Mouse (Mus musculus) fibroblast of lung, adult 2 months (primary cell): ENCODE data around the gene Siglecf.

ENCODE experiments used
- DNase-seq: peaks from one replicate; pipeline ENCODE4 v3.0.0-alpha.2; 2011; ENCODE audit warnings: low read depth

Gene Siglecf

DNA sequence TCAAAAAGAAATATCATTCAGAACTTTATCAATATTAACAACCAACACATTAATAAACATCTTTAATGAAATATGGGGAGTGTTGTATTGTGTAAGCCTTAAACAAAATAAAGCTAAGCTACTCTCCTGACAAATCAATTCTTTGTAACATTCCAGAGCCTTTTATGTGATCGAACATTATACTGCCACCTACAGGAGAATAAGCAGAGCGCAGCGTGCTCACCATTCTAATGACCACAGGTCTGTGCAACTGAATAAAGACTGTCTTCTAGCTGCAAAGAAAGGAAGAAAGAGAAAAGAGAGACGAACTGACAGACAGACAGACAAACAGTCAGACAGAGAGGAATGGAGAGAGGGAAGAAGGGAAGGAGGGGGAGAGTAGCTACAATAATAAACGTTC lies 27.1 kb downstream of the Siglecf start:
- DNase-seq = peak; percentile 33

DNA sequence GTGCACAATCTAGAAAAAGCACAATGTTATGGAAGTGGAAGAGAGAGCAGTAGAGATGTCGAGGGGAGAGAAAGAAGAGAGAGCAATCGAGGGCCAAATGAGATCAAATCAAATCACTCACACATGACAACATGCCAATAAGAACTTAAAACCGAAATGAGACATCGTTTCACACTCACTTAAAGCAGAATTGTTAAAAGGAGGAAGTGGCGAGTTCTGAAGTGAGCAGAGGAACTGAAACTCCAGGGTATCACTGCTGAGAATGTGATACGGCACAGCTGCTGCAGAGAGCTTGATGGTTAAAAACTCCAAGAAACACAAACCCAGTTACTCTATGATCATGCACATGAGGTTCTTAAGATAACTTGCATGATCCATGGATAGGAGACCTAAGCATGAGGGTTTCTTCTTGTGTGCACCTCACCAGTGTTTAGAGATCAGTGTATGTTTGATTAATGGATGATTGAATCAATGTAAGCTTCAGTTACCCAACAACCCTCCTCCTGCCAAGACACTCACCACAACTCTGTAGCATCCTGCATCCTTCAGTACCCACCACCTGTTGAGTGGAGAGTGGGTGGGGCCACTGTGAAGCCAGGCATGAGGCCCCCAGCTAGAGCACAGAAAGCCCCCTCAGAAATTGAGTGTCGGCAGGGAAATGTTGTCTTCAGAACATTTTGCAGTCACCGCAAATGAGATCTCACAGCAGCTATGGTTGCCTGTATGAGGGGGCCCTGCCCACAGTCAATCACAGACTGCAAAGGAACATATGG lies 41.4 kb downstream of the Siglecf start:
- DNase-seq = no peak

DNA sequence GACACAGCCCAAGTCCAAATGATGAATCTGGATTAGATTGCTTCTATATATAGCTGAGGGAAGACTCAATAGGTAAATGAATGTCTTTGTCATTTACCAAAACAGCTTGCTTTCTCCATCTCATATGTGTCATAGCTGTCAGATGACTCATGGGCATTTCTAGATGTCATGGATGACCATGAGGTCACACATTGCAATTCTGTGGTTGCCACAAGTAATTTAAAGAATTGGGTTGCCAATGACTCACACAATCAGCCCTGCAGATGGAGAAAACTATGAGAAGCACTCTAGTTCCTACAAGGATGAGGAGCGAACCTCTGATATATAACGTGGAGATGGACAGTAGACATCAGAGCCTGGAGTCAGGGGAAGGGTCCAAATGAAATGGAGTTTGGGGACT lies 48.4 kb downstream of the Siglecf start:
- DNase-seq = peak; percentile 37

DNA sequence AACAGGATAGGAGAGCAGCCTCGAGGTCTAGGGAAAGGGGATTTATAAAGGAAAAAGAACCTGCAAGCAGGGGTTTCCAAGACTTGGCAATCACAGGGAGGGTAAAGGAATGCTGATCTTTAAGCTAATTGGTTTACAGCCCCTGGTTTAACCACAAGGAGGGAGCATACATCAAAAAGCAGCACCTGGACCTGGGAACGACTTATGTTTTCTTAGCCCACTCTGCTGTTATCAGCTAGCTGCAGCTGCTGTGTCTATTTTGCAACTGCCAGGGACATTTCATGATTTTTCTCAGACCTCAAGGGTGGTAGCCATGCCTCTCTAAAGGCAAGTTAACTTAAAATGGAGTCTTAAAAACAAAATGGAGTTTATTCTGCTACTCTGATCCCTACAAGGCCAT lies 51.6 kb downstream of the Siglecf start:
- DNase-seq = no peak

DNA sequence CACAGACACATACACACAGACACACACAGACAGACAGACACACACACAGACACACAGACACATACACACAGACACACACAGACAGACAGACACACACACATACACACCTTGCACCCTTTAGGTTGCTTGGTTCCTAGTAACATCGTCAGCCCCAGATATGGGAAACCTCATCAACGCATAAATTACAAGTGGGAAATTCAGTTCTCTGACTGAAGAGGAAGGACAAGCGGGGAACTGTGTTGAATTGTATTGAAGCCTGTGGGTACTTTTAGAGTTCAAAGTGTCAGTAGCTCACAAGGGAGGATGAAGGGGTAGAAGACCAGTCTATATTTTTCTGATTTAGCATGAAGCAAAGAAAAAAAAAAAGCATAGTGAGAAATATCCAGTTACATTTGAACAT lies 56.4 kb downstream of the Siglecf start:
- no peak for DNase-seq

DNA sequence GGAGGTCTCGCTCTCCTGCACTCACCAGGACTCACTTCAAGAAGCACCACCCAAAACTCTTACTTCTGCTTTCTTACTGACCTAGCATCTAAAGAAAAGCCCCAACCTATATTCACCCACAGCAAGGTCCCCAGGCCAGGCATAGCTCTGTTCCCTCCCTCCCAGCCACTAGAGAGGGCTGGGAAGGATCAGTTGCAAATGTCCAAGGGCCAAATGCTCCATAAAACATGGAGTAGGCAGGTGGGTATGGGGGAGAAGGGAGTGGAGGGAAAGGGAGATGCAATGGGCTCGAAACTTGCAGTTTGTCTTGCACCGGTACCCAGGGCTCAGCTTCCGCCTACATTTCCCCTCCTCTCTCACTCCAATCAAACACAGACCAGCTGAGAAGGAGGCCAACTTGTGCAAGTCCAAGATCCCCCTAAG lies 57.0 kb downstream of the Siglecf start, which contains the start of gene Siglecg:
Siglecg (plus strand) TSS at position 74 of the 423 bp plus-strand sequence.
- DNase-seq = no peak

DNA sequence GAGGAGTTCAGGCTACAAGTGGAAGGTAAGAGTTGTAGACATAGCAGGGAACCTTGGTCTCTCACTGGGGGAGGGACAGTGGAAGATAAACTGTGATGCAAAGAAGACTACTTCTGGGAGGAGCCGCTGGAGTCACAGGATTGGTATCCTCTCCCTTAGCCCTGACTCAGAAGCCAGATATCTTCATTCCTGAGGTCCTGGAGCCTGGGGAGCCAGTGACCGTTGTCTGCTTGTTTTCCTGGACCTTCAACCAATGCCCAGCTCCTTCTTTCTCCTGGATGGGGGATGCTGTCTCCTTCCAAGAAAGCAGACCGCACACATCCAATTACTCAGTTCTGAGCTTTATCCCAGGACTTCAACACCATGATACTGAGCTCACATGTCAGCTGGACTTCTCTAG lies 57.9 kb downstream of the Siglecf start:
- no peak for DNase-seq
